Mouse (Mus musculus) bone marrow, adult 2 months (tissue): ENCODE results near the gene Swt1.

Experiments used
- CTCF ChIP-seq: fragments of 200-500 bp; IDR thresholded peaks from 2 replicates; pipeline ENCODE4 v1.5.1; 2011; ENCODE audit warnings: low read length, control low read depth; ENCODE audit not compliant: control insufficient read depth, insufficient read depth
- POLR2A ChIP-seq: fragments of 200-500 bp; IDR thresholded peaks from 2 replicates; pipeline ENCODE4 v1.6.1; 2011; ENCODE audit warnings: low read depth, mild to moderate bottlenecking, control low read depth, low read length, borderline replicate concordance; ENCODE audit not compliant: control insufficient read depth

GRCm38 (mm10) chr1:151346681-151347127 lies 81.6 kb downstream of the Swt1 start:
- no peak for TF ChIP-seq POLR2A
- no peak for TF ChIP-seq CTCF
